Mouse (Mus musculus): ENCODE results near the gene Gna15.

DNA sequence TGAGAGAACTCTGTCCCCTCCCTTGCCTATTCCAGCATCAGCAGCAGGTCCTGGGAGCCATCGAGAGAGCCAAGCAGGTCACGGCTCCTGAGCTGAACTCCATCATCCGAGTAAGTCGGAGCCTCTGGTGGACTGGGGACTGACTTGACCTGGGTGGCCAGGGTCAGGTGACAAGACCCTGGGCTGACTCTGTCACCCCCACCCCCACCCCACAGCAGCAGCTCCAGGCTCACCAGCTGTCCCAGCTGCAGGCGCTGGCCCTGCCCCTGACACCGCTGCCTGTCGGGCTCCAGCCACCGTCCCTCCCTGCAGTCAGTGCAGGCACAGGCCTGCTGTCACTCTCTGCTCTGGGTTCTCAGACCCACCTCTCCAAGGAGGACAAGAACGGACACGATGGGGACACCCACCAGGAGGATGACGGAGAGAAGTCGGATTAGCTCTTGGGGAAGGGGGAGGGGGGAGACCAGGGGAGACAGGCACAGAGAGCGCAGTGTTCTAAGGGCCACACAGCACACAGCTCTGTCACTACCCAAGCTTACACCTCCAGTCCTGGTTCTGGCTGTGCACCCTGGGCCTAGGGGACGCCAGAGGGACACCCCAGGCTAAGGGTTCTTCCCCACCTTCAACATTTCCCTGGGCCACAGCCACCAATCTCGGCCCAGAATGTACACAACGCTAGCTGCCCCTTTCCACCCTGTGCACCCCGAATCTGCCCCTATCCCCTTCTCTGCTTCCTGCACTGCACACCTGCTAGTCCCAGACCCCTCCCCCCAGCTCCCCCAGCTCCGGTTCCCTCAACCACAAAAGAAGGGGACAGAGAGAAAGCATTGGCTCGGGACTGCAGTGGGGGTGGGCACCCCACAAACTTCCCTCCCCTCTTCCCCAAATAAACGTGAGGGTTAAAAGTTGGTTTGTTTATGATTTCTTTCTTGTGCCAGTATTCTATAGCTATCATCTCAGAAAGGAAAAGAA, 41.5 kb upstream of the Gna15 start:
- TF ChIP-seq CTCF (IDR thresholded peaks at IDR 0.05; ENCODE audit: low read depth) (no peak), EP300 (IDR thresholded peaks at IDR 0.05; ENCODE audit: low read depth) (no peak)
